Mouse (Mus musculus): ENCODE measurements around the gene Actn4. TPM values are rescaled to one million over a fixed set of nuclear protein-coding genes. Genes with fewer than 3 reads are reported as not detected.
"Not testable (repeated sequence)": the region's sequence is repeated elsewhere in the genome, so short reads cannot be mapped to it uniquely, and the experiment has no call there.

The Actn4 gene
- polyA plus RNA-seq, 1 experiment from 2014 or later = 260 TPM

GRCm38 (mm10) chr7:28903778-28904177 is 58.4 kb downstream of the Actn4 start:
- H3K36me3 ChIP-seq (replicated peaks) = peaks cover 100% of the 10 kb centered on the region

DNA sequence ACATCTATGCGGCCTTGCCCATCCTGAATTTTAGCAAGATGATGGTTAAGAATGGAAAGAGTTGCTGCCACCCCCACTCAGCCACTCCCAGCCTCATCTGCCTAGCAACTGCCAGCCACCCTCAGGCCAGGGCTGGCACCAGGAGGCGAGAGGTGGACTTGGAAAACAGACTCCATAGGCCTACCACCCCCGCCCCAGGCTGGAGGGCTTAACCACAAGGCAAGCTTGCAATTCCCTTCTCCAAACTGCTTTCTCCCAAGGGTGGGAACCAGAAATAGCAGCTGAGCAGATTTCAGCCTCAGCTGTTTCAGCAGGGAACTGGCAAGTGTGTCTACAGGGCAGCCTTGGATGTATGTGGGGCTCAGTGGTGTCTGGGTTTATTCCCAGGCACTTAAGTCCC is 59.3 kb downstream of the Actn4 start:
- no peak overlapping the region for H3K4me3 ChIP-seq
- no peak for DNase-seq (ENCODE audit: low spot score)
- peaks cover 100% of the 10 kb centered on the region for H3K36me3 ChIP-seq (replicated peaks)
- 98% methylated on average over 3 of the region's 3 CpGs for WGBS
- no peaks in the 10 kb centered on the region for H3K9me3 ChIP-seq
- no peaks in the 10 kb centered on the region for H3K27me3 ChIP-seq (replicated peaks; ENCODE audit: low read depth, poor library complexity, severe bottlenecking)
- no peaks in the 10 kb centered on the region for H3K4me1 ChIP-seq
- H3K27ac ChIP-seq (replicated peaks) = no peak overlapping the region

More at GRCm38 (mm10) chr7:28903778-28904177, 58.4 kb downstream of the Actn4 start:
- Histone ChIP-seq H3K27me3 (replicated peaks; ENCODE audit: low read depth, poor library complexity, severe bottlenecking) (no peaks in the 10 kb centered on the region), H3K4me1 (no peaks in the 10 kb centered on the region), H3K4me3 (no peak overlapping the region), H3K9me3 (no peaks in the 10 kb centered on the region), H3K27ac (replicated peaks) (no peak overlapping the region)
- 87% methylated on average over 10 of the region's 10 CpGs for WGBS
- no peak for DNase-seq (ENCODE audit: low spot score)

- H3K36me3 ChIP-seq (replicated peaks) = peaks cover 100% of the 10 kb centered on the region
- no peak overlapping the region for H3K27ac ChIP-seq (replicated peaks)
- no peak overlapping the region for H3K4me3 ChIP-seq
- DNase-seq (ENCODE audit: low spot score) = no peak
- 93% methylated on average over 6 of the region's 6 CpGs for WGBS
- H3K27me3 ChIP-seq (replicated peaks; ENCODE audit: low read depth, poor library complexity, severe bottlenecking) = no peaks in the 10 kb centered on the region
- H3K9me3 ChIP-seq = no peaks in the 10 kb centered on the region
- H3K4me1 ChIP-seq = no peaks in the 10 kb centered on the region
Measured at GRCm38 (mm10) chr7:28902180-28902579, 60.0 kb downstream of the Actn4 start.

GRCm38 (mm10) chr7:28901311-28902125 is 60.6 kb downstream of the Actn4 start:
- Histone ChIP-seq H3K36me3 (replicated peaks) (peaks cover 100% of the 10 kb centered on the region), H3K27ac (replicated peaks) (no peak overlapping the region), H3K4me1 (no peaks in the 10 kb centered on the region), H3K4me3 (no peak overlapping the region), H3K27me3 (replicated peaks; ENCODE audit: low read depth, poor library complexity, severe bottlenecking) (no peaks in the 10 kb centered on the region), H3K9me3 (no peaks in the 10 kb centered on the region)
- WGBS = 91% methylated on average over 13 of the region's 13 CpGs
- DNase-seq (ENCODE audit: low spot score) = no peak

GRCm38 (mm10) chr7:28899972-28900371 is 62.2 kb downstream of the Actn4 start:
- no peak for DNase-seq (ENCODE audit: low spot score)
- no peak overlapping the region for H3K4me3 ChIP-seq
- 0 out of 2 replicates have a peak, but pooled peaks cover 1% of the 10 kb centered on the region for H3K4me1 ChIP-seq
- H3K36me3 ChIP-seq (replicated peaks) = peaks cover 100% of the 10 kb centered on the region
- H3K27ac ChIP-seq (replicated peaks) = no peak overlapping the region
- no peaks in the 10 kb centered on the region for H3K9me3 ChIP-seq
- no peaks in the 10 kb centered on the region for H3K27me3 ChIP-seq (replicated peaks; ENCODE audit: low read depth, poor library complexity, severe bottlenecking)
- 86% methylated on average over 4 of the region's 4 CpGs for WGBS

- Histone ChIP-seq H3K4me3 (no peak overlapping the region), H3K4me1 (0 out of 2 replicates have a peak, but pooled peaks cover 8% of the 10 kb centered on the region), H3K27ac (replicated peaks) (no peak overlapping the region), H3K27me3 (replicated peaks; ENCODE audit: low read depth, poor library complexity, severe bottlenecking) (no peaks in the 10 kb centered on the region), H3K9me3 (no peaks in the 10 kb centered on the region), H3K36me3 (replicated peaks) (peaks cover 99% of the 10 kb centered on the region)
- no peak for DNase-seq (ENCODE audit: low spot score)
- 97% methylated on average over 6 of the region's 6 CpGs for WGBS
Measured at GRCm38 (mm10) chr7:28897661-28898060, 64.5 kb downstream of the Actn4 start.

DNA sequence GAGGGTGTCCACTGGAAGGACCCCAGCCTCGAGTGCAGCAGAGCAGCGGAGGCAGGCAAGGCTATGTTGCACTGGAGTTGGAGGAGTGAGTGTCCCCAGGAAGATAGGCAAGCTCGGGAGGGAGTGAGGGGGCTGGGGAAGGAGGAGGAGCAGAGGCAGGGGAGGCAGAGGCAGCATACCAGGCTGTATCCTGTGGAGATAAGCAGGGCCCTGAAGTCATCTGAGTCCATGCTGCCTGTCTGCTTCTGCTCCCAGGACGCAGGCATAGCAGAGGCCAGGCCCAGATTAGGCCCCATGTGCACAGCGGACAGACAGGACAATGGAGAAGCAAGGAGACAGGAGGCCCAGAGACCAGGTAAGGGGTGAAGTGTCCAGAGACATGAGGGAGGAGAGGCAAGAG is 67.2 kb downstream of the Actn4 start:
- Histone ChIP-seq H3K36me3 (replicated peaks) (peaks cover 93% of the 10 kb centered on the region), H3K4me3 (no peak overlapping the region; the same call in 1 of the 2 replicates), H3K27ac (replicated peaks) (no peak overlapping the region), H3K4me1 (0 out of 2 replicates have a peak, but pooled peaks cover 8% of the 10 kb centered on the region), H3K9me3 (no peaks in the 10 kb centered on the region), H3K27me3 (replicated peaks; ENCODE audit: low read depth, poor library complexity, severe bottlenecking) (peaks cover 14% of the 10 kb centered on the region)
- DNase-seq (ENCODE audit: low spot score) = no peak
- 66% methylated on average over 5 of the region's 5 CpGs for WGBS

DNA sequence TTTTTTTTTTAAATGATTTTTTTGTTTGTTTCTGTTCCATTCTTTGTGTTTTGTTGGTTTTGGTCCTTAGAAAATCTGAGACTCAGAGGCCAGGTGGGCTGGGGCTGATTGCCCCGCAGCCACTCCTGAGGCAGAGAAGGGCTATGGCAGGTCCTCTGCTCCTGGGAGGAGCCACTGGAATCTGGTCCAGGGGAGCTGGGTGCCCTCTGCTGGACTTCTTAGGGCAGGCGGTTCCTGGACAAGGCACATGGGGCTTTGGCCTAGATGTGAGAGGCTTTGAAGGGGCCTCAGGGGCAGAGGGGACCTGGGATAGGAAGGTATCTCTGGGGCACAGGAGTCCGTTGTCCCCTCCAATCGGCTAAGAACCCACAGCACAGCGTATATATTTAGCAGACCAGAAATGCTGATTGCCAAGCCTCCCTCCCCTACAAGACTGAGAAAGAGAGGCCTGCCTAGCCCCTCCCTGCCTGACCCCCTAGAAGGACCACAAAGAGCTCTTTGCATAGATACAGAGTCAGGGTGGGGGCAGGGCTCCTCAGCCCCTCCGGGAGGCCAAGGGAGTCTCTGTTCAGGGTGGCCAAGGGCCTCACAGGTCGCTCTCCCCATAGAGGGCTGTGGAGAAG is 68.4 kb downstream of the Actn4 start:
- DNase-seq (ENCODE audit: low spot score) = peak; percentile 77
- H3K4me3 ChIP-seq = no peak overlapping the region; the same call in 1 of the 2 replicates
- WGBS = 51% methylated on average over 7 of the region's 7 CpGs
- peaks cover 81% of the 10 kb centered on the region for H3K36me3 ChIP-seq (replicated peaks)
- H3K9me3 ChIP-seq = no peaks in the 10 kb centered on the region
- H3K27ac ChIP-seq (replicated peaks) = no peak overlapping the region
- H3K27me3 ChIP-seq (replicated peaks; ENCODE audit: low read depth, poor library complexity, severe bottlenecking) = peaks cover 26% of the 10 kb centered on the region
- peaks cover 14% of the 10 kb centered on the region for H3K4me1 ChIP-seq

DNA sequence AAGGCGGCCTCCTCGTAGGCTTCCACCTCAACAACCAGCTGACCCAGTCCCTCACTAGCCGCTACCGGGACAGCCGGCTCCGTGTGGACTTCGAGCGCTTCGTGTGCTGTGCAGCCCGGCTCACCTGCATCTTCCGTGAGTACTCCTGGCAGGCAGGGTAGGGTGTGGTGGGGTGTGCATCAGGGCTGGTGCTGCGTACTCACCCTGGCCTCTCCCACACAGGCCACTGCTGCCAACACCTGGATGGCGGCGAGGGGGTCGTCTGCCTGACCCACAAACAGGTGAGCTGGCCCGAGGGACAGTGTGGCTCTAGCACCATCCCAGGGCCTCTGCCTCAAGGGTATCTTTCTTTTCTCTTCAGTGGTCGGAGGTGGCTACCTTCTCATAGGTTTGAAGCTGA is 69.5 kb downstream of the Actn4 start:
- WGBS = 95% methylated on average over 17 of the region's 17 CpGs
- Histone ChIP-seq H3K9me3 (no peaks in the 10 kb centered on the region), H3K27ac (replicated peaks) (no peak overlapping the region), H3K36me3 (replicated peaks) (peaks cover 70% of the 10 kb centered on the region), H3K4me3 (no peak overlapping the region), H3K27me3 (replicated peaks; ENCODE audit: low read depth, poor library complexity, severe bottlenecking) (peaks cover 37% of the 10 kb centered on the region), H3K4me1 (peaks cover 23% of the 10 kb centered on the region)
- DNase-seq (ENCODE audit: low spot score) = no peak

GRCm38 (mm10) chr7:28888701-28889161 is 73.4 kb downstream of the Actn4 start:
- Histone ChIP-seq H3K27ac (replicated peaks) (no peak overlapping the region), H3K9me3 (no peaks in the 10 kb centered on the region), H3K4me1 (peaks cover 20% of the 10 kb centered on the region), H3K4me3 (peak overlapping the region; percentile 52), H3K27me3 (replicated peaks; ENCODE audit: low read depth, poor library complexity, severe bottlenecking) (peaks cover 58% of the 10 kb centered on the region), H3K36me3 (replicated peaks) (peaks cover 31% of the 10 kb centered on the region)
- 1% methylated on average over 27 of the region's 27 CpGs for WGBS
- no peak for DNase-seq (ENCODE audit: low spot score)

DNA sequence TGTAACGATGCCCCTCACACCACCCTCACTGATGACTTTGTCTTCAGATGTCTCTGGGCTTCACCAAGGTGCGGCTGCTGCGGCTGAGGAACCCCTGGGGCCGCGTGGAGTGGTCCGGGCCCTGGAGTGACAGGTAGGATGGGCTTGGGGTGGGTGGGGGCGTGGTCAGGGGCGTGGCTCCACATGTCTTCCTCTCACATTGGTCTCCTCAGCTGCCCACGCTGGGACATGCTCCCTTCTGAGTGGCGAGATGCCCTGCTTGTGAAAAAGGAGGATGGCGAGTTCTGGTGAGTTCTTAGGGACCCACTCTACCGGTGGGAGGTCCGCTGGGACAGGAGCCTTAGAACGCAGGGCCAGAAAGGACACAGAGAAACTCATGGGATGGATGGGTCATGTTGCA is 75.7 kb downstream of the Actn4 start:
- WGBS = 24% methylated on average over 14 of the region's 14 CpGs
- Histone ChIP-seq H3K27me3 (replicated peaks; ENCODE audit: low read depth, poor library complexity, severe bottlenecking) (peaks cover 58% of the 10 kb centered on the region), H3K27ac (replicated peaks) (no peak overlapping the region), H3K9me3 (no peaks in the 10 kb centered on the region), H3K36me3 (replicated peaks) (peaks cover 10% of the 10 kb centered on the region), H3K4me1 (peaks cover 28% of the 10 kb centered on the region), H3K4me3 (no peak overlapping the region)
- DNase-seq (ENCODE audit: low spot score) = peak; percentile 43

GRCm38 (mm10) chr7:28883704-28884103 is 78.4 kb downstream of the Actn4 start:
- WGBS = 88% methylated on average over 4 of the region's 4 CpGs
- peaks cover 34% of the 10 kb centered on the region for H3K4me1 ChIP-seq
- not testable (repeated sequence) for DNase-seq (ENCODE audit: low spot score); H3K4me3 ChIP-seq; H3K9me3 ChIP-seq; H3K36me3 ChIP-seq (replicated peaks); H3K27ac ChIP-seq (replicated peaks)
- H3K27me3 ChIP-seq (replicated peaks; ENCODE audit: low read depth, poor library complexity, severe bottlenecking) = peaks cover 32% of the 10 kb centered on the region

GRCm38 (mm10) chr7:28883039-28883438 is 79.1 kb downstream of the Actn4 start:
- DNase-seq (ENCODE audit: low spot score) = no peak
- Histone ChIP-seq H3K36me3 (replicated peaks) (no peaks in the 10 kb centered on the region), H3K4me1 (peaks cover 28% of the 10 kb centered on the region), H3K9me3 (no peaks in the 10 kb centered on the region), H3K27me3 (replicated peaks; ENCODE audit: low read depth, poor library complexity, severe bottlenecking) (peaks cover 25% of the 10 kb centered on the region), H3K4me3 (no peak overlapping the region), H3K27ac (replicated peaks) (no peak overlapping the region)
- WGBS = 84% methylated on average over 11 of the region's 11 CpGs

Measured in embryonic facial prominence, embryonic 10.5 days (tissue).